Mouse (Mus musculus) neural tube, embryonic 13.5 days (tissue): ENCODE measurements around the gene Acss1. TPM values are rescaled to one million over a fixed set of nuclear protein-coding genes. Genes with fewer than 3 reads are reported as not detected.

Experiments
- ATAC-seq: fragments of 200-750 bp; cut with Nextera tagmentation; 2 replicates; pipeline ENCODE4 v1.8.0; 2017; ENCODE audit warnings: low read depth, mild to moderate bottlenecking, moderate TSS enrichment, moderate library complexity
- H3K27ac ChIP-seq: fragments of 300-500 bp; sonication (generic); replicated peaks from 2 replicates; pipeline ENCODE4 v1.5.1; 2015; ENCODE audit warnings: moderate library complexity, mild to moderate bottlenecking, inconsistent platforms
- H3K27me3 ChIP-seq: fragments of 300-500 bp; sonication (generic); 2 replicates; pipeline ENCODE4 v1.6.1; 2015; ENCODE audit warnings: mild to moderate bottlenecking, inconsistent platforms
- H3K36me3 ChIP-seq: fragments of 300-500 bp; sonication (generic); 2 replicates; pipeline ENCODE4 v1.6.1; 2015; ENCODE audit warnings: mild to moderate bottlenecking, inconsistent platforms
- H3K4me1 ChIP-seq: fragments of 300-500 bp; sonication (generic); replicated peaks from 2 replicates; pipeline ENCODE4 v1.6.1; 2015; ENCODE audit warnings: inconsistent platforms
- H3K4me2 ChIP-seq: fragments of 300-500 bp; sonication (generic); 2 replicates; pipeline ENCODE4 v1.6.1; 2015; ENCODE audit warnings: inconsistent platforms, mild to moderate bottlenecking, moderate library complexity
- H3K4me3 ChIP-seq: fragments of 300-500 bp; sonication (generic); 2 replicates; pipeline ENCODE4 v1.5.1; 2015; ENCODE audit warnings: mild to moderate bottlenecking, inconsistent platforms
- H3K9ac ChIP-seq: fragments of 300-500 bp; sonication (generic); 2 replicates; pipeline ENCODE4 v1.6.1; 2015; ENCODE audit warnings: moderate library complexity, mild to moderate bottlenecking, inconsistent platforms
- H3K9me3 ChIP-seq: fragments of 300-500 bp; sonication (generic); 2 replicates; pipeline ENCODE4 v1.6.1; 2016; ENCODE audit warnings: inconsistent platforms
- WGBS: fragments of 180-500 bp; shearing (Covaris S2); methylation state at CpG from one replicate; pipeline ENCODE4 v1.1.7; 2015; 5-methylcytosine and 5-hydroxymethylcytosine counted together
- polyA plus RNA-seq: library from polyadenylated mRNA; unstranded; fragments of >200 nt; fragmentation: Nextera tagmentation; extraction: Ambion mirVana; gene quantifications from 2 replicates; pipeline ENCODE4 v1.2.1, GENCODE M21; 2015

Acss1 gene
- polyA plus RNA-seq, 1 experiment from 2014 or later = 18.4 TPM

GRCm38 (mm10) chr2:150664152-150664920 is 4.0 kb downstream of the Acss1 start:
- Histone ChIP-seq H3K27me3 (peaks cover 10% of the 10 kb centered on the region), H3K4me3 (no peak overlapping the region), H3K4me2 (peak overlapping the region; percentile 83; the same call in 1 of the 2 replicates), H3K9me3 (no peaks in the 10 kb centered on the region), H3K36me3 (no peaks in the 10 kb centered on the region), H3K9ac (no peak overlapping the region), H3K27ac (no peak overlapping the region), H3K4me1 (peaks cover 53% of the 10 kb centered on the region)
- WGBS = 82% methylated on average over 5 of the region's 5 CpGs
- no peak for ATAC-seq

GRCm38 (mm10) chr2:150663255-150663654 is 5.0 kb downstream of the Acss1 start:
- Histone ChIP-seq H3K4me3 (no peak overlapping the region), H3K4me1 (peaks cover 48% of the 10 kb centered on the region), H3K4me2 (no peak overlapping the region), H3K27ac (no peak overlapping the region), H3K27me3 (peaks cover 5% of the 10 kb centered on the region), H3K9ac (no peak overlapping the region), H3K36me3 (no peaks in the 10 kb centered on the region), H3K9me3 (no peaks in the 10 kb centered on the region)
- WGBS = 76% methylated on average over 9 of the region's 9 CpGs
- ATAC-seq = no peak

- Histone ChIP-seq H3K9me3 (no peaks in the 10 kb centered on the region), H3K27me3 (peaks cover 4% of the 10 kb centered on the region), H3K36me3 (no peaks in the 10 kb centered on the region), H3K27ac (no peak overlapping the region), H3K4me2 (no peak overlapping the region), H3K4me3 (no peak overlapping the region), H3K9ac (no peak overlapping the region), H3K4me1 (peaks cover 44% of the 10 kb centered on the region)
- WGBS = 93% methylated on average over 2 of the region's 2 CpGs
- no peak for ATAC-seq
Measured at GRCm38 (mm10) chr2:150662007-150662406, 6.3 kb downstream of the Acss1 start.

- Histone ChIP-seq H3K36me3 (no peaks in the 10 kb centered on the region), H3K9ac (no peak overlapping the region), H3K4me3 (no peak overlapping the region), H3K27ac (no peak overlapping the region), H3K27me3 (no peaks in the 10 kb centered on the region), H3K4me2 (no peak overlapping the region), H3K4me1 (peaks cover 45% of the 10 kb centered on the region), H3K9me3 (no peaks in the 10 kb centered on the region)
- ATAC-seq = no peak
- WGBS = 89% methylated on average over 5 of the region's 5 CpGs
Measured at GRCm38 (mm10) chr2:150660668-150661451, 7.4 kb downstream of the Acss1 start.

GRCm38 (mm10) chr2:150660049-150660448 is 8.3 kb downstream of the Acss1 start:
- peaks cover 37% of the 10 kb centered on the region for H3K4me1 ChIP-seq
- no peak for ATAC-seq

GRCm38 (mm10) chr2:150656975-150657768 is 11.1 kb downstream of the Acss1 start:
- Histone ChIP-seq H3K27ac (peak overlapping the region; percentile 70), H3K9me3 (no peaks in the 10 kb centered on the region), H3K4me2 (no peak overlapping the region), H3K27me3 (no peaks in the 10 kb centered on the region), H3K4me1 (peaks cover 16% of the 10 kb centered on the region; the same call in 1 of the 2 replicates), H3K9ac (no peak overlapping the region), H3K36me3 (no peaks in the 10 kb centered on the region), H3K4me3 (no peak overlapping the region)
- ATAC-seq = peak; percentile 89
- 36% methylated on average over 8 of the region's 8 CpGs for WGBS

More at GRCm38 (mm10) chr2:150660049-150660448, 8.3 kb downstream of the Acss1 start:
- Histone ChIP-seq H3K36me3 (no peaks in the 10 kb centered on the region), H3K9ac (no peak overlapping the region), H3K27ac (no peak overlapping the region), H3K4me3 (no peak overlapping the region), H3K27me3 (no peaks in the 10 kb centered on the region), H3K9me3 (no peaks in the 10 kb centered on the region), H3K4me2 (no peak overlapping the region)
- WGBS = 71% methylated on average over 4 of the region's 4 CpGs

GRCm38 (mm10) chr2:150656112-150656511 is 12.2 kb downstream of the Acss1 start:
- H3K4me2 ChIP-seq = no peak overlapping the region
- WGBS = 95% methylated on average over 3 of the region's 3 CpGs

GRCm38 (mm10) chr2:150655290-150655689 is 13.0 kb downstream of the Acss1 start:
- 86% methylated on average over 6 of the region's 6 CpGs for WGBS
- Histone ChIP-seq H3K9ac (no peak overlapping the region), H3K9me3 (no peaks in the 10 kb centered on the region), H3K27ac (no peak overlapping the region), H3K27me3 (no peaks in the 10 kb centered on the region), H3K4me1 (peaks cover 29% of the 10 kb centered on the region), H3K36me3 (no peaks in the 10 kb centered on the region), H3K4me2 (no peak overlapping the region), H3K4me3 (no peak overlapping the region)
- no peak for ATAC-seq

More at GRCm38 (mm10) chr2:150656112-150656511, 12.2 kb downstream of the Acss1 start:
- Histone ChIP-seq H3K27me3 (no peaks in the 10 kb centered on the region), H3K4me3 (no peak overlapping the region), H3K9me3 (no peaks in the 10 kb centered on the region), H3K27ac (peak overlapping the region; percentile 70; the same call in 1 of the 2 replicates), H3K9ac (no peak overlapping the region), H3K4me1 (peaks cover 21% of the 10 kb centered on the region), H3K36me3 (no peaks in the 10 kb centered on the region)
- no peak for ATAC-seq

- WGBS = 93% methylated on average over 2 of the region's 2 CpGs
- Histone ChIP-seq H3K27me3 (no peaks in the 10 kb centered on the region), H3K9me3 (no peaks in the 10 kb centered on the region), H3K4me2 (no peak overlapping the region), H3K9ac (no peak overlapping the region), H3K36me3 (no peaks in the 10 kb centered on the region), H3K27ac (no peak overlapping the region), H3K4me3 (no peak overlapping the region), H3K4me1 (peaks cover 34% of the 10 kb centered on the region)
- no peak for ATAC-seq
Measured at GRCm38 (mm10) chr2:150654814-150655213, 13.5 kb downstream of the Acss1 start.

- Histone ChIP-seq H3K9ac (no peak overlapping the region), H3K27ac (no peak overlapping the region), H3K9me3 (no peaks in the 10 kb centered on the region), H3K4me2 (no peak overlapping the region), H3K4me3 (no peak overlapping the region), H3K27me3 (no peaks in the 10 kb centered on the region), H3K36me3 (no peaks in the 10 kb centered on the region), H3K4me1 (peaks cover 52% of the 10 kb centered on the region)
- WGBS = 69% methylated on average over 9 of the region's 9 CpGs
- ATAC-seq = no peak
Measured at GRCm38 (mm10) chr2:150651366-150651765, 16.9 kb downstream of the Acss1 start.

- 14% methylated on average over 7 of the region's 7 CpGs for WGBS
- no peaks in the 10 kb centered on the region for H3K9me3 ChIP-seq
- no peak overlapping the region for H3K4me2 ChIP-seq
- H3K27ac ChIP-seq = no peak overlapping the region; the same call in 1 of the 2 replicates
- H3K27me3 ChIP-seq = no peaks in the 10 kb centered on the region
- H3K9ac ChIP-seq = no peak overlapping the region
- no peak overlapping the region for H3K4me3 ChIP-seq
- H3K4me1 ChIP-seq = peaks cover 53% of the 10 kb centered on the region
- ATAC-seq = peak; percentile 30; the same call in 1 of the 2 replicates
- no peaks in the 10 kb centered on the region for H3K36me3 ChIP-seq
Measured at GRCm38 (mm10) chr2:150650511-150651074, 17.7 kb downstream of the Acss1 start.
